Mouse (Mus musculus) kidney, embryonic 14.5 days (tissue): ENCODE measurements around the gene Cdkn2a. TPM values are rescaled to one million over a fixed set of nuclear protein-coding genes. Genes with fewer than 3 reads are reported as not detected.

ENCODE experiments used
- ATAC-seq: fragments of 200-750 bp; cut with Nextera tagmentation; 2 replicates; pipeline ENCODE4 v1.8.0; 2017; ENCODE audit warnings: moderate number of reproducible peaks, mild to moderate bottlenecking, moderate TSS enrichment, moderate library complexity; ENCODE audit not compliant: low FRiP score, low TSS enrichment
- H3K27ac ChIP-seq: fragments of 300-500 bp; sonication (generic); 2 replicates; pipeline ENCODE4 v1.5.1; 2014; ENCODE audit warnings: low read depth, mild to moderate bottlenecking, low read length, moderate library complexity, mixed read lengths
- H3K27me3 ChIP-seq: fragments of 300-500 bp; sonication (generic); 2 replicates; pipeline ENCODE4 v1.6.1; 2014; ENCODE audit warnings: mild to moderate bottlenecking, low read length; ENCODE audit not compliant: control insufficient read depth, insufficient read depth
- H3K36me3 ChIP-seq: fragments of 300-500 bp; sonication (generic); 2 replicates; pipeline ENCODE4 v1.6.1; 2014; ENCODE audit warnings: low read length, mixed read lengths; ENCODE audit not compliant: control insufficient read depth, insufficient read depth
- H3K4me1 ChIP-seq: fragments of 300-500 bp; sonication (generic); 2 replicates; pipeline ENCODE4 v1.6.1; 2014; ENCODE audit warnings: low read length, mixed read lengths; ENCODE audit not compliant: control insufficient read depth, insufficient read depth
- H3K4me2 ChIP-seq: fragments of 300-500 bp; sonication (generic); replicated peaks from 2 replicates; pipeline ENCODE4 v1.6.1; 2014; ENCODE audit warnings: low read depth, mild to moderate bottlenecking, low read length
- H3K4me3 ChIP-seq: fragments of 300-500 bp; sonication (generic); 2 replicates; pipeline ENCODE4 v1.5.1; 2014; ENCODE audit warnings: mild to moderate bottlenecking, low read length
- H3K9ac ChIP-seq: fragments of 300-500 bp; sonication (generic); 2 replicates; pipeline ENCODE4 v1.6.1; 2014; ENCODE audit warnings: low read depth, mild to moderate bottlenecking, low read length, moderate library complexity
- H3K9me3 ChIP-seq: fragments of 300-500 bp; sonication (generic); 2 replicates; pipeline ENCODE4 v1.6.1; 2016; ENCODE audit warnings: low read length; ENCODE audit not compliant: control insufficient read depth
- WGBS: fragments of 180-500 bp; shearing (Covaris S2); extraction: QIAGEN DNeasy Blood & Tissue Kit; methylation state at CpG from one replicate; pipeline ENCODE4 v1.1.7; 2014; 5-methylcytosine and 5-hydroxymethylcytosine counted together
- polyA plus RNA-seq: library from polyadenylated mRNA; unstranded; fragments of >200 nt; fragmentation: Nextera tagmentation; extraction: Ambion mirVana; gene quantifications from 2 replicates; pipeline ENCODE4 v1.2.1, GENCODE M21; 2014

Cdkn2a gene
- polyA plus RNA-seq, 1 experiment from 2014 or later = not detected

- Histone ChIP-seq H3K27me3 (peaks cover 92% of the 10 kb centered on the region), H3K4me1 (no peaks in the 10 kb centered on the region), H3K9ac (no peak overlapping the region), H3K9me3 (no peaks in the 10 kb centered on the region), H3K27ac (no peak overlapping the region), H3K4me3 (no peak overlapping the region), H3K36me3 (no peaks in the 10 kb centered on the region), H3K4me2 (no peak overlapping the region)
- ATAC-seq = no peak
- 0% methylated on average over 1 of the region's 1 CpGs for WGBS
These were observed 7.7 kb upstream of the Cdkn2a start for GRCm38 (mm10) chr4:89302129-89302528.

- no peak overlapping the region for H3K4me3 ChIP-seq
- peaks cover 92% of the 10 kb centered on the region for H3K27me3 ChIP-seq
- no peaks in the 10 kb centered on the region for H3K36me3 ChIP-seq
- 1% methylated on average over 2 of the region's 2 CpGs for WGBS
- H3K27ac ChIP-seq = no peak overlapping the region
- ATAC-seq = no peak
- H3K9me3 ChIP-seq = no peaks in the 10 kb centered on the region
- H3K4me2 ChIP-seq = no peak overlapping the region
- H3K4me1 ChIP-seq = no peaks in the 10 kb centered on the region
- no peak overlapping the region for H3K9ac ChIP-seq
These were observed 5.3 kb upstream of the Cdkn2a start for GRCm38 (mm10) chr4:89299721-89300120.

GRCm38 (mm10) chr4:89295441-89296220 lies 1.2 kb upstream of the Cdkn2a start:
- no peak overlapping the region for H3K27ac ChIP-seq
- H3K4me1 ChIP-seq = 0 out of 2 replicates have a peak, but pooled peaks cover 6% of the 10 kb centered on the region
- peak; percentile 40; the same call in 1 of the 2 replicates for ATAC-seq
- peak overlapping the region; percentile 84 for H3K4me2 ChIP-seq
- H3K36me3 ChIP-seq = no peaks in the 10 kb centered on the region
- 3% methylated on average over 31 of the region's 31 CpGs for WGBS
- H3K9ac ChIP-seq = 0 out of 2 replicates have a peak overlapping the region, but pooled peaks have one; percentile 51
- H3K9me3 ChIP-seq = no peaks in the 10 kb centered on the region
- H3K27me3 ChIP-seq = peaks cover 92% of the 10 kb centered on the region
- peak overlapping the region; percentile 60 for H3K4me3 ChIP-seq

- ATAC-seq = 0 out of 2 replicates have a peak, but pooled peaks have one; percentile 29
- H3K9ac ChIP-seq = peak overlapping the region; percentile 38; the same call in 1 of the 2 replicates
These were observed 365 bp downstream of the Cdkn2a start for GRCm38 (mm10) chr4:89294091-89294485.

GRCm38 (mm10) chr4:89293516-89293915 lies 937 bp downstream of the Cdkn2a start:
- no peak for ATAC-seq
- Histone ChIP-seq H3K27me3 (peaks cover 95% of the 10 kb centered on the region), H3K36me3 (no peaks in the 10 kb centered on the region), H3K9ac (no peak overlapping the region), H3K9me3 (no peaks in the 10 kb centered on the region), H3K4me2 (no peak overlapping the region), H3K4me1 (0 out of 2 replicates have a peak, but pooled peaks cover 6% of the 10 kb centered on the region), H3K4me3 (no peak overlapping the region), H3K27ac (no peak overlapping the region)
- 4% methylated on average over 7 of the region's 7 CpGs for whole genome bisulfite sequencing

More at GRCm38 (mm10) chr4:89294091-89294485, 365 bp downstream of the Cdkn2a start:
- Histone ChIP-seq H3K36me3 (no peaks in the 10 kb centered on the region), H3K27ac (no peak overlapping the region), H3K9me3 (no peaks in the 10 kb centered on the region), H3K4me3 (peak overlapping the region; percentile 60), H3K27me3 (peaks cover 92% of the 10 kb centered on the region), H3K4me1 (0 out of 2 replicates have a peak, but pooled peaks cover 6% of the 10 kb centered on the region), H3K4me2 (peak overlapping the region; percentile 84)
- WGBS = 1% methylated on average over 26 of the region's 26 CpGs

- WGBS = 3% methylated on average over 4 of the region's 4 CpGs
- H3K4me2 ChIP-seq = no peak overlapping the region
- H3K9ac ChIP-seq = no peak overlapping the region
- H3K27ac ChIP-seq = no peak overlapping the region
- H3K4me1 ChIP-seq = 0 out of 2 replicates have a peak, but pooled peaks cover 1% of the 10 kb centered on the region
- no peak overlapping the region for H3K4me3 ChIP-seq
- ATAC-seq = no peak
- H3K9me3 ChIP-seq = no peaks in the 10 kb centered on the region
- no peaks in the 10 kb centered on the region for H3K36me3 ChIP-seq
- peaks cover 86% of the 10 kb centered on the region for H3K27me3 ChIP-seq
These were observed 5.4 kb downstream of the Cdkn2a start for GRCm38 (mm10) chr4:89289028-89289427.

GRCm38 (mm10) chr4:89286566-89286965 lies 7.9 kb downstream of the Cdkn2a start:
- Histone ChIP-seq H3K27me3 (peaks cover 85% of the 10 kb centered on the region), H3K4me2 (no peak overlapping the region), H3K27ac (no peak overlapping the region), H3K4me3 (no peak overlapping the region), H3K9ac (no peak overlapping the region), H3K4me1 (0 out of 2 replicates have a peak, but pooled peaks cover 3% of the 10 kb centered on the region), H3K9me3 (no peaks in the 10 kb centered on the region), H3K36me3 (no peaks in the 10 kb centered on the region)
- WGBS = 0% methylated on average over 1 of the region's 1 CpGs
- ATAC-seq = no peak

- WGBS = 39% methylated on average over 7 of the region's 7 CpGs
- Histone ChIP-seq H3K4me2 (no peak overlapping the region), H3K9me3 (no peaks in the 10 kb centered on the region), H3K4me3 (no peak overlapping the region), H3K36me3 (no peaks in the 10 kb centered on the region), H3K27me3 (peaks cover 84% of the 10 kb centered on the region), H3K27ac (no peak overlapping the region), H3K9ac (no peak overlapping the region), H3K4me1 (0 out of 2 replicates have a peak, but pooled peaks cover 3% of the 10 kb centered on the region)
- no peak for ATAC-seq
These were observed 8.8 kb downstream of the Cdkn2a start for GRCm38 (mm10) chr4:89285688-89286087.

GRCm38 (mm10) chr4:89282661-89283060 lies 11.8 kb downstream of the Cdkn2a start:
- Histone ChIP-seq H3K9me3 (no peaks in the 10 kb centered on the region), H3K4me1 (0 out of 2 replicates have a peak, but pooled peaks cover 3% of the 10 kb centered on the region), H3K36me3 (no peaks in the 10 kb centered on the region), H3K9ac (no peak overlapping the region), H3K27me3 (peaks cover 82% of the 10 kb centered on the region), H3K4me2 (no peak overlapping the region), H3K27ac (no peak overlapping the region), H3K4me3 (no peak overlapping the region)
- no peak for ATAC-seq
- under 1% methylated on average over 12 of the region's 12 CpGs for WGBS
